Mouse (Mus musculus) lung, embryonic 15.5 days (tissue): ENCODE measurements around the gene Slc7a1. TPM values are rescaled to one million over a fixed set of nuclear protein-coding genes. Genes with fewer than 3 reads are reported as not detected.

Experiments
- ATAC-seq: fragments of 200-750 bp; cut with Nextera tagmentation; 2 replicates; pipeline ENCODE4 v1.8.0; 2017; ENCODE audit warnings: moderate number of reproducible peaks, borderline replicate concordance; ENCODE audit not compliant: low FRiP score, low TSS enrichment; ENCODE audit errors: extremely low read depth
- H3K27ac ChIP-seq: fragments of 300-500 bp; sonication (generic); 2 replicates; pipeline ENCODE4 v1.5.1; 2015; ENCODE audit warnings: moderate library complexity, mild to moderate bottlenecking, inconsistent platforms
- H3K27me3 ChIP-seq: fragments of 300-500 bp; sonication (generic); 2 replicates; pipeline ENCODE4 v1.6.1; 2015; ENCODE audit warnings: inconsistent platforms
- H3K36me3 ChIP-seq: fragments of 300-500 bp; sonication (generic); 2 replicates; pipeline ENCODE4 v1.6.1; 2015; ENCODE audit warnings: inconsistent platforms
- H3K4me1 ChIP-seq: fragments of 300-500 bp; sonication (generic); 2 replicates; pipeline ENCODE4 v1.6.1; 2015; ENCODE audit warnings: inconsistent platforms
- H3K4me2 ChIP-seq: fragments of 300-500 bp; sonication (generic); 2 replicates; pipeline ENCODE4 v1.6.1; 2015; ENCODE audit warnings: inconsistent platforms, mild to moderate bottlenecking, moderate library complexity
- H3K4me3 ChIP-seq: fragments of 300-500 bp; sonication (generic); 2 replicates; pipeline ENCODE4 v1.5.1; 2015; ENCODE audit warnings: mild to moderate bottlenecking, inconsistent platforms
- H3K9ac ChIP-seq: fragments of 300-500 bp; sonication (generic); 2 replicates; pipeline ENCODE4 v1.6.1; 2015; ENCODE audit warnings: inconsistent platforms
- H3K9me3 ChIP-seq: fragments of 300-500 bp; sonication (generic); 2 replicates; pipeline ENCODE4 v1.6.1; 2016; ENCODE audit warnings: inconsistent platforms
- WGBS: fragments of 180-500 bp; shearing (Covaris S2); methylation state at CpG from one replicate; pipeline ENCODE4 v1.1.7; 2015; 5-methylcytosine and 5-hydroxymethylcytosine counted together
- polyA plus RNA-seq: library from polyadenylated mRNA; unstranded; fragments of >200 nt; fragmentation: Nextera tagmentation; extraction: Ambion mirVana; gene quantifications from 2 replicates; pipeline ENCODE4 v1.2.1, GENCODE M21; 2015

Slc7a1 gene
- polyA plus RNA-seq, 1 experiment from 2014 or later, result 15.5 TPM

GRCm38 (mm10) chr5:148362296-148362695 is 37.4 kb downstream of the Slc7a1 start:
- no peaks in the 10 kb centered on the region for H3K9me3 ChIP-seq
- H3K9ac ChIP-seq, result no peak overlapping the region
- ATAC-seq, result no peak
- peaks cover 24% of the 10 kb centered on the region for H3K4me1 ChIP-seq
- H3K36me3 ChIP-seq, result no peaks in the 10 kb centered on the region
- H3K4me2 ChIP-seq, result no peak overlapping the region
- no peaks in the 10 kb centered on the region for H3K27me3 ChIP-seq
- no peak overlapping the region for H3K4me3 ChIP-seq
- H3K27ac ChIP-seq, result no peak overlapping the region
- WGBS, result 94% methylated on average over 7 of the region's 7 CpGs

DNA sequence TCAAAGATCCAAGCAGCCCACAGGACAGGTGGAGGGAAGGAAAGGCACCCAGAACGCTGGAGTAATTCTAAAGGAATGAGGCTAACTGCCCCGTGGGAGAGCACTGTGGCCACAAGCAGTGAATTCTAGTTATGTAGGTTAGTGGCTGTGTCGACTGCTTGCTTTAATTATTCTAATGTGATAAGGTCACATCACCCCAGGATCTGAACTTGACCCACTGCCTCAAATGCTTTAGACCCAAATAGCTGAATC is 38.0 kb downstream of the Slc7a1 start:
- H3K4me2 ChIP-seq, result peak overlapping the region; percentile 28; the same call in 1 of the 2 replicates
- H3K9ac ChIP-seq, result no peak overlapping the region
- H3K27me3 ChIP-seq, result no peaks in the 10 kb centered on the region
- no peaks in the 10 kb centered on the region for H3K9me3 ChIP-seq
- no peaks in the 10 kb centered on the region for H3K36me3 ChIP-seq
- H3K27ac ChIP-seq, result peak overlapping the region; percentile 76
- no peak overlapping the region for H3K4me3 ChIP-seq
- ATAC-seq, result no peak
- WGBS, result 27% methylated on average over 3 of the region's 3 CpGs
- H3K4me1 ChIP-seq, result peaks cover 24% of the 10 kb centered on the region

GRCm38 (mm10) chr5:148360922-148361758 is 38.6 kb downstream of the Slc7a1 start:
- Histone ChIP-seq H3K9me3 (no peaks in the 10 kb centered on the region), H3K9ac (no peak overlapping the region), H3K4me3 (no peak overlapping the region), H3K4me1 (peaks cover 24% of the 10 kb centered on the region), H3K27me3 (no peaks in the 10 kb centered on the region), H3K4me2 (peak overlapping the region; percentile 28; the same call in 1 of the 2 replicates), H3K36me3 (no peaks in the 10 kb centered on the region), H3K27ac (peak overlapping the region; percentile 76)
- ATAC-seq, result peak; percentile 76
- WGBS, result 22% methylated on average over 16 of the region's 16 CpGs

GRCm38 (mm10) chr5:148359131-148359530 is 40.6 kb downstream of the Slc7a1 start:
- Histone ChIP-seq H3K4me1 (peaks cover 32% of the 10 kb centered on the region), H3K4me2 (no peak overlapping the region), H3K4me3 (no peak overlapping the region), H3K27me3 (no peaks in the 10 kb centered on the region), H3K36me3 (no peaks in the 10 kb centered on the region), H3K9me3 (no peaks in the 10 kb centered on the region), H3K9ac (no peak overlapping the region), H3K27ac (no peak overlapping the region)
- no peak for ATAC-seq
- 84% methylated on average over 11 of the region's 11 CpGs for WGBS

DNA sequence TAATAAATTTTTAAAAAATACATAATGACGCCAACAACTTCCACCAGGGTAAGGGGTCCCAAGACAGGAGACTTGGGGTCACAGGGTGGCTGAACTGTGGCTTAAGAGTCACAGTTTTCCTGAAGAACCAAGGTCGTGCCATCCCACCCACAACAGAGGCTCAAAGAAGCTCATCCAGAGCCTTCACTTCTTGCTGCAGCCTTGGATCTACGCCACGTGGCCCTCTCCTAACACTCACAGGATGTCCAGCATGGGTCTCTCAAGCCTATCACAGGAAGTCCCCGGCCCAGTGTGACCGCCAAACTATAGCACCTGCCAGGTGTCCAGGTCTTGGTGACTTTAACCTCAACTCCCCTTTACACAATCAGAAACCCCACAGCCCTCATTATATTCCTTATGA is 42.5 kb downstream of the Slc7a1 start:
- 86% methylated on average over 6 of the region's 6 CpGs for WGBS
- H3K9me3 ChIP-seq, result no peaks in the 10 kb centered on the region
- no peak overlapping the region for H3K9ac ChIP-seq
- H3K4me1 ChIP-seq, result peaks cover 29% of the 10 kb centered on the region
- no peak overlapping the region for H3K27ac ChIP-seq
- ATAC-seq, result no peak
- no peaks in the 10 kb centered on the region for H3K27me3 ChIP-seq
- H3K4me2 ChIP-seq, result no peak overlapping the region
- no peaks in the 10 kb centered on the region for H3K36me3 ChIP-seq
- no peak overlapping the region for H3K4me3 ChIP-seq

GRCm38 (mm10) chr5:148355822-148356221 is 43.9 kb downstream of the Slc7a1 start:
- Histone ChIP-seq H3K4me2 (no peak overlapping the region), H3K4me1 (peaks cover 19% of the 10 kb centered on the region), H3K9ac (no peak overlapping the region), H3K4me3 (no peak overlapping the region), H3K36me3 (no peaks in the 10 kb centered on the region), H3K9me3 (no peaks in the 10 kb centered on the region), H3K27ac (no peak overlapping the region), H3K27me3 (no peaks in the 10 kb centered on the region)
- 83% methylated on average over 3 of the region's 3 CpGs for WGBS
- no peak for ATAC-seq

- Histone ChIP-seq H3K4me2 (no peak overlapping the region), H3K4me3 (no peak overlapping the region), H3K9ac (no peak overlapping the region), H3K27me3 (no peaks in the 10 kb centered on the region), H3K4me1 (peaks cover 21% of the 10 kb centered on the region), H3K27ac (no peak overlapping the region), H3K9me3 (no peaks in the 10 kb centered on the region), H3K36me3 (no peaks in the 10 kb centered on the region)
- 27% methylated on average over 8 of the region's 8 CpGs for WGBS
- no peak for ATAC-seq
These were observed 45.2 kb downstream of the Slc7a1 start for GRCm38 (mm10) chr5:148354536-148354935.

GRCm38 (mm10) chr5:148353429-148353828 is 46.3 kb downstream of the Slc7a1 start:
- peaks cover 29% of the 10 kb centered on the region for H3K4me1 ChIP-seq
- no peaks in the 10 kb centered on the region for H3K9me3 ChIP-seq
- H3K4me3 ChIP-seq, result no peak overlapping the region
- WGBS, result 56% methylated on average over 16 of the region's 16 CpGs
- no peak for ATAC-seq
- no peaks in the 10 kb centered on the region for H3K36me3 ChIP-seq
- H3K9ac ChIP-seq, result no peak overlapping the region
- H3K27me3 ChIP-seq, result no peaks in the 10 kb centered on the region
- no peak overlapping the region for H3K27ac ChIP-seq
- H3K4me2 ChIP-seq, result no peak overlapping the region

GRCm38 (mm10) chr5:148349327-148350011 is 50.2 kb downstream of the Slc7a1 start:
- peak; percentile 62; the same call in 1 of the 2 replicates for ATAC-seq
- Histone ChIP-seq H3K4me1 (peaks cover 25% of the 10 kb centered on the region), H3K27ac (peak overlapping the region; percentile 35)

GRCm38 (mm10) chr5:148348153-148348552 is 51.6 kb downstream of the Slc7a1 start:
- no peak overlapping the region for H3K27ac ChIP-seq
- H3K4me2 ChIP-seq, result no peak overlapping the region
- H3K9ac ChIP-seq, result no peak overlapping the region
- H3K4me1 ChIP-seq, result peaks cover 15% of the 10 kb centered on the region
- 74% methylated on average over 8 of the region's 8 CpGs for WGBS
- H3K9me3 ChIP-seq, result no peaks in the 10 kb centered on the region
- no peaks in the 10 kb centered on the region for H3K27me3 ChIP-seq
- no peak overlapping the region for H3K4me3 ChIP-seq
- no peak for ATAC-seq
- H3K36me3 ChIP-seq, result 0 out of 2 replicates have a peak, but pooled peaks cover 2% of the 10 kb centered on the region

More at GRCm38 (mm10) chr5:148349327-148350011, 50.2 kb downstream of the Slc7a1 start:
- 33% methylated on average over 15 of the region's 15 CpGs for WGBS
- H3K4me2 ChIP-seq, result peak overlapping the region; percentile 28
- no peak overlapping the region for H3K4me3 ChIP-seq
- H3K9ac ChIP-seq, result no peak overlapping the region
- no peaks in the 10 kb centered on the region for H3K27me3 ChIP-seq
- no peaks in the 10 kb centered on the region for H3K9me3 ChIP-seq
- H3K36me3 ChIP-seq, result 0 out of 2 replicates have a peak, but pooled peaks cover 2% of the 10 kb centered on the region

DNA sequence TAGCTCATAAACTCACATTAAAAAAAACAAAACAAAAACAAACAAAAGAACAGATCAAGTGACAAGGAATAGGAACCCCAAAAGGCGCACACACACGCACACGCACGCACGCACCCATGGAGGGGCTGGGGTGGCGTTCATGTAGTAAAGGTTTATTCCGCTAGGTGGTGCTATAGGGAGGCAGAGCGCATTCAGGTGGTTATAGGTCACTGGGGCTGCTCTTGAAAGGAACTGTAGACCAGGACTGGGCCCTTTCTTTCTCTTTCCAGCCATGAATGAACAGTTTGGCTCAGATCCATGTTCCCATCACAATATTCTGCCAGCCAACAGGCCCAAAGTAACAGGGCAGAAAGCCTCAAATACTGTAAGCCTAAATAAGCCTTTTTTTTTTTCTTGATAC is 53.2 kb downstream of the Slc7a1 start:
- Histone ChIP-seq H3K27me3 (no peaks in the 10 kb centered on the region), H3K9me3 (no peaks in the 10 kb centered on the region), H3K27ac (no peak overlapping the region), H3K36me3 (0 out of 2 replicates have a peak, but pooled peaks cover 2% of the 10 kb centered on the region), H3K9ac (no peak overlapping the region), H3K4me2 (no peak overlapping the region), H3K4me3 (no peak overlapping the region), H3K4me1 (peaks cover 20% of the 10 kb centered on the region)
- no peak for ATAC-seq
- WGBS, result 91% methylated on average over 8 of the region's 8 CpGs

- Histone ChIP-seq H3K4me3 (no peak overlapping the region), H3K9ac (no peak overlapping the region), H3K27ac (no peak overlapping the region), H3K4me2 (no peak overlapping the region), H3K27me3 (no peaks in the 10 kb centered on the region), H3K4me1 (peaks cover 16% of the 10 kb centered on the region), H3K9me3 (no peaks in the 10 kb centered on the region), H3K36me3 (0 out of 2 replicates have a peak, but pooled peaks cover 2% of the 10 kb centered on the region)
- WGBS, result 64% methylated on average over 5 of the region's 5 CpGs
- ATAC-seq, result no peak
These were observed 55.3 kb downstream of the Slc7a1 start for GRCm38 (mm10) chr5:148344374-148344773.
